Mouse (Mus musculus): Measurements from ENCODE around the gene Tom1l2. TPM values are rescaled to one million over a fixed set of nuclear protein-coding genes. Genes with fewer than 3 reads are reported as not detected.

Tom1l2 gene
- polyA plus RNA-seq, 1 experiment from 2014 or later, result 19.7 TPM

- peaks cover 15% of the 10 kb centered on the region; the same call in 1 of the 2 replicates for H3K4me1 ChIP-seq (ENCODE audit: insufficient read depth, low read depth, low read length)
- no peaks in the 10 kb centered on the region for H3K27me3 ChIP-seq (replicated peaks; ENCODE audit: insufficient read depth, low read length)
- no peak overlapping the region for H3K4me3 ChIP-seq (ENCODE audit: low read depth, low read length)
- DNase-seq (ENCODE audit: low spot score) (peak; percentile 44), ATAC-seq (no peak)
- no peaks in the 10 kb centered on the region for H3K9me3 ChIP-seq (ENCODE audit: low read length)
- no peak for TF ChIP-seq EP300 (IDR thresholded peaks at IDR 0.05)
- TF ChIP-seq CTCF (IDR thresholded peaks at IDR 0.05), result no peak
- H3K36me3 ChIP-seq (ENCODE audit: insufficient read depth, low read length), result no peaks in the 10 kb centered on the region
- no peak overlapping the region for H3K4me2 ChIP-seq (replicated peaks; ENCODE audit: low read depth, low read length)
- no peak overlapping the region for H3K27ac ChIP-seq (ENCODE audit: low read length)
- H3K9ac ChIP-seq (replicated peaks; ENCODE audit: low read depth), result no peak overlapping the region
- WGBS, result 51% methylated on average over 4 of the region's 4 CpGs
These were observed 47.1 kb downstream of the Tom1l2 start for GRCm38 (mm10) chr11:60305611-60306010.

GRCm38 (mm10) chr11:60303497-60303896, 49.2 kb downstream of the Tom1l2 start:
- H3K27ac ChIP-seq (ENCODE audit: low read length), result no peak overlapping the region
- ATAC-seq, result no peak
- no peak overlapping the region for H3K4me2 ChIP-seq (replicated peaks; ENCODE audit: low read depth, low read length)
- TF ChIP-seq CTCF (IDR thresholded peaks at IDR 0.05) (no peak), EP300 (IDR thresholded peaks at IDR 0.05) (no peak)
- no peaks in the 10 kb centered on the region for H3K36me3 ChIP-seq (ENCODE audit: insufficient read depth, low read length)
- no peak for DNase-seq (ENCODE audit: low spot score)
- H3K27me3 ChIP-seq (replicated peaks; ENCODE audit: insufficient read depth, low read length), result no peaks in the 10 kb centered on the region
- peaks cover 8% of the 10 kb centered on the region; the same call in 1 of the 2 replicates for H3K4me1 ChIP-seq (ENCODE audit: insufficient read depth, low read depth, low read length)
- H3K9me3 ChIP-seq (ENCODE audit: low read length), result no peaks in the 10 kb centered on the region
- no peak overlapping the region for H3K9ac ChIP-seq (replicated peaks; ENCODE audit: low read depth)
- H3K4me3 ChIP-seq (ENCODE audit: low read depth, low read length), result no peak overlapping the region
- 61% methylated on average over 2 of the region's 2 CpGs for WGBS

GRCm38 (mm10) chr11:60302354-60303083, 50.2 kb downstream of the Tom1l2 start:
- no peak overlapping the region for H3K27ac ChIP-seq (ENCODE audit: low read length)
- no peak overlapping the region for H3K9ac ChIP-seq (replicated peaks; ENCODE audit: low read depth)
- TF ChIP-seq CTCF (IDR thresholded peaks at IDR 0.05), result no peak
- no peak for TF ChIP-seq EP300 (IDR thresholded peaks at IDR 0.05)
- no peak for ATAC-seq
- H3K27me3 ChIP-seq (replicated peaks; ENCODE audit: insufficient read depth, low read length), result no peaks in the 10 kb centered on the region
- DNase-seq (ENCODE audit: low spot score), result no peak
- no peak overlapping the region for H3K4me2 ChIP-seq (replicated peaks; ENCODE audit: low read depth, low read length)
- no peaks in the 10 kb centered on the region for H3K9me3 ChIP-seq (ENCODE audit: low read length)
- H3K4me3 ChIP-seq (ENCODE audit: low read depth, low read length), result no peak overlapping the region
- H3K4me1 ChIP-seq (ENCODE audit: insufficient read depth, low read depth, low read length), result peaks cover 6% of the 10 kb centered on the region; the same call in 1 of the 2 replicates
- H3K36me3 ChIP-seq (ENCODE audit: insufficient read depth, low read length), result no peaks in the 10 kb centered on the region
- WGBS, result 44% methylated on average over 10 of the region's 10 CpGs

- no peak for TF ChIP-seq CTCF (IDR thresholded peaks at IDR 0.05)
- no peak for TF ChIP-seq EP300 (IDR thresholded peaks at IDR 0.05)
- Histone ChIP-seq H3K9me3 (ENCODE audit: low read length) (no peaks in the 10 kb centered on the region), H3K9ac (replicated peaks; ENCODE audit: low read depth) (no peak overlapping the region), H3K27me3 (replicated peaks; ENCODE audit: insufficient read depth, low read length) (no peaks in the 10 kb centered on the region), H3K4me1 (ENCODE audit: insufficient read depth, low read depth, low read length) (peaks cover 6% of the 10 kb centered on the region; the same call in 1 of the 2 replicates), H3K27ac (ENCODE audit: low read length) (no peak overlapping the region; the same call in 1 of the 2 replicates), H3K36me3 (ENCODE audit: insufficient read depth, low read length) (no peaks in the 10 kb centered on the region), H3K4me3 (ENCODE audit: low read depth, low read length) (no peak overlapping the region), H3K4me2 (replicated peaks; ENCODE audit: low read depth, low read length) (no peak overlapping the region)
- peak; percentile 49 for ATAC-seq
- no peak for DNase-seq (ENCODE audit: low spot score)
- 51% methylated on average over 5 of the region's 5 CpGs for WGBS
These were observed 51.0 kb downstream of the Tom1l2 start for GRCm38 (mm10) chr11:60301588-60302208.

- ATAC-seq (no peak), DNase-seq (ENCODE audit: low spot score) (no peak)
- Histone ChIP-seq H3K9me3 (ENCODE audit: low read length) (no peaks in the 10 kb centered on the region), H3K4me2 (replicated peaks; ENCODE audit: low read depth, low read length) (no peak overlapping the region), H3K4me3 (ENCODE audit: low read depth, low read length) (no peak overlapping the region), H3K4me1 (ENCODE audit: insufficient read depth, low read depth, low read length) (peaks cover 6% of the 10 kb centered on the region; the same call in 1 of the 2 replicates), H3K36me3 (ENCODE audit: insufficient read depth, low read length) (no peaks in the 10 kb centered on the region), H3K27ac (ENCODE audit: low read length) (no peak overlapping the region), H3K9ac (replicated peaks; ENCODE audit: low read depth) (no peak overlapping the region), H3K27me3 (replicated peaks; ENCODE audit: insufficient read depth, low read length) (no peaks in the 10 kb centered on the region)
- WGBS, result 65% methylated on average over 3 of the region's 3 CpGs
- TF ChIP-seq EP300 (IDR thresholded peaks at IDR 0.05) (no peak), CTCF (IDR thresholded peaks at IDR 0.05) (no peak)
These were observed 52.4 kb downstream of the Tom1l2 start for GRCm38 (mm10) chr11:60300318-60300717.

GRCm38 (mm10) chr11:60297772-60298171, 54.9 kb downstream of the Tom1l2 start:
- Histone ChIP-seq H3K36me3 (ENCODE audit: insufficient read depth, low read length) (no peaks in the 10 kb centered on the region), H3K4me2 (replicated peaks; ENCODE audit: low read depth, low read length) (no peak overlapping the region), H3K27ac (ENCODE audit: low read length) (no peak overlapping the region), H3K4me3 (ENCODE audit: low read depth, low read length) (no peak overlapping the region), H3K4me1 (ENCODE audit: insufficient read depth, low read depth, low read length) (peaks cover 6% of the 10 kb centered on the region; the same call in 1 of the 2 replicates), H3K9ac (replicated peaks; ENCODE audit: low read depth) (no peak overlapping the region), H3K27me3 (replicated peaks; ENCODE audit: insufficient read depth, low read length) (no peaks in the 10 kb centered on the region), H3K9me3 (ENCODE audit: low read length) (no peaks in the 10 kb centered on the region)
- WGBS, result 69% methylated on average over 3 of the region's 3 CpGs
- TF ChIP-seq CTCF (IDR thresholded peaks at IDR 0.05), result no peak
- no peak for TF ChIP-seq EP300 (IDR thresholded peaks at IDR 0.05)
- DNase-seq (ENCODE audit: low spot score) (no peak), ATAC-seq (no peak)
